Mouse (Mus musculus): ENCODE measurements around the gene Oit1. TPM values are rescaled to one million over a fixed set of nuclear protein-coding genes. Genes with fewer than 3 reads are reported as not detected.

Oit1 gene
- polyA plus RNA-seq, 1 experiment = not detected

Other genes starting within 250 kb of the Oit1 start
- gene Pdhb, start 205.7 kb downstream of the Oit1 start, polyA plus RNA-seq (2012; ENCODE audit: insufficient read depth, insufficient read length, missing spikeins) = 1,654 and 2,434 TPM in 2 replicates
- 20.1 and 23.8 TPM in 2 replicates for gene Kctd6, start 164.6 kb downstream of the Oit1 start, polyA plus RNA-seq (2012; ENCODE audit: insufficient read depth, insufficient read length, missing spikeins)
- gene Acox2, start 119.4 kb downstream of the Oit1 start, polyA plus RNA-seq (2012; ENCODE audit: insufficient read depth, insufficient read length, missing spikeins) = 4.3 and 4.6 TPM in 2 replicates
- gene Fam107a, start 60.7 kb downstream of the Oit1 start, polyA plus RNA-seq (2012; ENCODE audit: insufficient read depth, insufficient read length, missing spikeins) = 1.2 and 2.4 TPM in 2 replicates